Mouse (Mus musculus): ENCODE data around the gene Zfp286.

Zfp286 gene

DNA sequence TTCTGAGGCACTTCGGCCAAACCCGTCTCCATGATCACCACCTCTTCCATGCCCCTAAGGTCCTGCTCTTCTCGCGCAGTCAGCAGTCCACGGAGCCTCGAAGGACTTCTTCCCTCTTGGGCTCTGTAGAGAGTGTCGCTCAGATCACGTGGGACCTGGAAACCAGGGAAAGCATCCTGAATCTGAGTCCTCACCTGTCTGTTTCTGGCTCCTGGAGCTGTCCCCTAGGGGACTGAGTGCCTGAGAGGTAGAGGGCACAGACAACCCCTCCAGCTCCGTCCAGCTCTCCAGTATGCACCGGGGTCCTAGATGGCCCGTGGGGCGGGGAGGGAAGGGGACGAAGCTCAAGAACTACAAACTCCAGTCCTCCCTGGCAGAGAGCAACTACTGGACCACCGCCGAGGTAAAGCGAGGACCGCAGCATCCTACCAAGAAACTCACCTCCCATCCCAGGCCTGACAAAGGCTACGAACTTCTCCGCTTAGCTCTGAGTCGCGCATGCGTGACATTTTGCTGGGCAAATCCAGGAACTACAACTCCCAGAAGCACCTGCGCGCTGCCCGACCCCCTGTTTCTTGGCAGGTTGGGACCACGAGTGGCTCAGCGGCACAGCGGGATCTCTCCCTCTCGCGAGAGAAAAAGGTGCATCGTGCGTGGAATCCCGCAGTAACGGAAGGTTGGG, at the start of gene Zfp286:
Gene Zfp286 (minus strand): TSS at position 528 of the 682 bp plus-strand sequence.
- CTCF ChIA-PET = no interaction called here

DNA sequence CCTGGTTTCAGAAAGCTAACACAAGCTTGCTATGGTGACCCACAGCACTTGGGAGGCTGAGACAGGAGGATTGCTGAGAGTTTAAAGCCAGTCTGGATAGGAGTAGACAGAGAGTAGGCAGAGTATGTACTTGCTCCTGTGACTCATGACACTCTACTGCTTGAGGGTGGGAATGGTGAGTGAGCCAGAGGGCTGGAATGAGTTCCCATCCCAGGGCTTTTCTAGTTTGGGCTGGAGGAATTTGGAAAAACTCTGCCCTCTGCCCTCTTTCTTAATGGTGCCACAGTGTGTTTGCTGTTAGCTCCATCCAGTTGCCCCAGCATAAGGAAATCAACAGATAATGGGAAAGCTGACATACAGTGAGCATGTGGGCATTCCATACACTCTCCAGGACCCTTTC, 42.6 kb upstream of the Zfp286 start:
- CTCF ChIA-PET = no interaction called here

DNA sequence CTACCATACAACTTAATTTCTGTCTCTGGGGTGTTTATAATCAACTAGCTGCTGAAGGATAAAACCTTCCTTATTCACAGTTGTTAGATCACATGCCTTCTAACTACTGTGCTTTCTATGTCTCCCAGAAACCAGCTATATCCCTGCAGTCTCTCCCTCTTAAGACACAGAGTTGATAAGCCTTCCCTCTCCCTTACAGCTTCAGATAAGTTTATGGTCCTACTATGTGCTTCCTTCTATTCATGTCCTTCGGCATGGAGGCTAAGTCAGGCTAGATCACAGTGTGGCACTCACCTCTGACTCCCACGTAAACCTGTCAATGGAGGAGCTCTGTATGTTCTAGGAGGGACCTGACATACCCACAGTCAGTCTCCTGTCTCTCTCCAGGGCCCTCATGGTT, 41.1 kb upstream of the Zfp286 start:
- CTCF ChIA-PET = no interaction called here

DNA sequence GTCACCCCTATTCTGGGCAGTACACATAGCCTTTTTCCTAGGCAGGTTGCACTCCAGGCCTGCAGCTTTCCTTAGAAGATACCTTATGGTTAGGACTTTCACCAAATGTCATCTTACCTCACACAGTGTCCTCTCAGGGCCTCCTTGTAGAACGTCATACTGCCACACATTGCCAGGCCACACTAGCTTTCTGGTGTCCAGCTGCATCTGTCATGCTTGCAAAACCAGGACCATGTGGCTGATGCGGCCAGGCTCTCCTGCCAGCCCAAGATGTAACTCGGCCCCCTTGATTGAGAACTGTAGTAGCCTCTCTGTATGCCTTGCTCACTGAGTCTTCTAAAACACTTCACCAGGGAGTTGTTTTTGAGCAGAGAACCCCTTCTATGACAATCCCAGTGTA, 38.6 kb upstream of the Zfp286 start:
- CTCF ChIA-PET = no interaction called here

DNA sequence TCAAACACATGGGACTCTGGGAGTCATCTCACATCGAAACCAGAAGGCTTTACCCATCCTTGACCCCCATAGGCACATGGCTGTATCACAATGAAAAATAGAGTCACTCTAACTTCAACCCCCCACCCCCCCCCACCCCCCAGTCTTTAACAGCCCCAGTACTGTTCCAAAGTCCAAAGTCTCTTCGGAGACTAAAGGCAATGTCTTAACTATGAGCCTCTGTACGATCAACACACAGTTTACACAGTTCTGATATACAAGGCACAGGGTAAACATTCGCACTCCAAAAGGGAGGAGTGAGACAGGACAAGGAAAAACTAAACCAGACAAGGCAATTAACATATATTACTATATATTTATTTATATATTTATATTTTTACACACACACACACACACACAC, 37.9 kb upstream of the Zfp286 start:
- CTCF ChIA-PET = no interaction called here

DNA sequence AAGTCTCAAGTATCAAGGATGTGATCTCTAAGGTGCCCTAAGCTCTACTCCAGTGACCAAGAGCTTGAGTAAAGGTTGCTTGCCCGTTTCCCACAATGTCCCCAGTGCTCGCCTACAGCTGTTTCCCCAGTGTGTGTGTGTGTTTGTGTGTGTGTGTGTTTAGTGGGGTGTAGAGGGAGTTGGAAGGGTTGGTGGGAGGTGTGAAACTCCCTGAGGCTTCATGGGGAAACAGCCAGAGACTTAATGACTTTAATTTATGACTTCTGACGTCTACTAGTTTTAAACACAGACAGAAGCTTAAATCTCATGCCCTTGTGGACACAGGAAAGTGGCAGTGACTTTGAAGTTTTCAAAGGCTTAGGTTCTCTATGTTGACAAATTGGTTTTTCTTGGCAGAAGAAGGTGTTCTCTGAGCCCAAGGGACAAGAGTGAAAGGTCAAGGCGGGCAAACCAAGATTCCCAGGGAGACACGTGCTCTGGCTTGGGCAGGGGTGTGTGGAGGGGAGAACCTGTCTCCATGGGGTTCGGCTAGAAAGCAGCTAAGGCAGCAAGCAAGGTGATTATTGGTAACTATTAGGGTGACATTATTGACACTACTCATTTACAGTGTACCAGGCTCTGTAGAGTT, 37.0 kb upstream of the Zfp286 start:
- CTCF ChIA-PET = no interaction called here

DNA sequence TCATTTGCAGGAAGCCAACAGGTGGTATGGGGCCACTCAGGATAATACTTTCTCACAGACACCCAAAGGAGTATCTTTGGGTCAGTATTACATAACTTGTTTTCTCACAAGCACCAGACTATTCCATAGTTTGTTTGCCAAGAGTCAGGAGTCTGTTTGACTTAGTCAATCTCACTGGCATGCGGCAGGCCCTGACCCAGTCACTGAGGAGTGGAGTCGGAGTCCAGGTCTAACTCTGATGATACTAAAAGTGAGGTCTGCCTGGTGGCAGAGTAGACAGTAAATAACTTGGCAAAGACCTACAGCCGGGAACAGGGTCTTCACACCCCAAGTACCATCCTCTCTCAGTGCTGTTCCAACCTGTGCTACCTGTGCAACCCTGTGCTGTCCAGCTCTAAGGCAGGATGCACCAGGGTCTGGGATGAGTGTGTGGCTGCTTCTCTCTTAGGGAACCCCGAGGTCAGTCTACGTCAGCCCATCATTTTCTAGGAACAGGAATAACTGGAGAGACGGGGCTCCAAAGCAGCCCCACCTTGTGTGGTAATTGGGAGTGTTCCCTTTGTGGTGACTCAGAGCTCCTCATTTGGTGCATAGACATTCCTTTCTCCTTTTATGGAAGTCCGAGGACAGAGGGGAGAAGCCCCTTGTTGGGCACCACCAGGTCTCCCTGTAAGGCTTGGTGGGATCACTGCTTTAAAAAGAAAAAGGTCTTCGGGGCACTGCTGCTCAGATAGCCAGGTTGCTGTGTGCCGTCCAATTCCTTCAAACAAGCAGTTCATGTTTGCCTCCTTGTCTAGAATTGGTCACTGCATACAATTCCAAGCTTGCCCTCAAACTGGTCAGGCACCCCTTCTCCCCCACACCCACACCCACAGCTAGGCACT, 36.2 kb upstream of the Zfp286 start:
- CTCF ChIA-PET = no interaction called here

DNA sequence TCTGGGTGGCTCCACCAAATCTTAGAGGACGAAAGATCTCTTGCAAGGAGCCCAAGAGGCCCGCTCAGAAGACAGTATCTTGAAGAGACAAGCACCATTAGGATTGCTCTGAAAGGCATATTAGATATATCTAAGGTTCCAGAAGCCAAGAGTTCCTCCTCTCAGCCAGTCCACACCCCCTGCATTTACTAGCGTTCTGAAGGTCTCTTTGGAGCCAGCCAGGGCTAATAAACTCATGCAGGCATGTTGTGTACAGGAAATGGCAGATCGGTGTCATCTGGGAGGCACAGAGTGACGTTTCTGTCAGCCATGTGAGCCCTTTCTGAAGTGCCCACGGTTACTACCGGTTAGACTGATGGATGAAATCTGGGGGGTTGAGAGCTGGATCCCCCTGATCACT, 34.9 kb upstream of the Zfp286 start:
- CTCF ChIA-PET = no interaction called here

DNA sequence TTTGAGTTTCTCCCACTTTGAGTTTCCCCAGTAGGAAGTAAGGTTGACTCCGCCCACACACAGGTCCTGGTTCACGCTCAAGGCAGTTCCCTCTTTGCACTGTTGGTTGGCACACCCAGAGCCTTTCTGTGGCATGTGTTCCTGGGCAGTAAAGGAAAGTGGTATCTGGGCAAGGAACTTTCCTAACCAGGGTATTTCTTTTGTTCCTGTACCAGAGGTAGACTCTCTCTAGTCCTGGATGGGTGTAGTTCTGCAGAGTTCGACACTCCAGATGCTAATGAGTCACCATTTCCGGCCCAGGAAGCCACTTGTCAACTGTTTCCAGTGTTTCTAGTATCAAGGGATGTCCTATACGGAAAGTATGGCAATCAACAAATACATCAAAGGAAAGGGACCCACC, 32.6 kb upstream of the Zfp286 start:
- CTCF ChIA-PET = no interaction called here

DNA sequence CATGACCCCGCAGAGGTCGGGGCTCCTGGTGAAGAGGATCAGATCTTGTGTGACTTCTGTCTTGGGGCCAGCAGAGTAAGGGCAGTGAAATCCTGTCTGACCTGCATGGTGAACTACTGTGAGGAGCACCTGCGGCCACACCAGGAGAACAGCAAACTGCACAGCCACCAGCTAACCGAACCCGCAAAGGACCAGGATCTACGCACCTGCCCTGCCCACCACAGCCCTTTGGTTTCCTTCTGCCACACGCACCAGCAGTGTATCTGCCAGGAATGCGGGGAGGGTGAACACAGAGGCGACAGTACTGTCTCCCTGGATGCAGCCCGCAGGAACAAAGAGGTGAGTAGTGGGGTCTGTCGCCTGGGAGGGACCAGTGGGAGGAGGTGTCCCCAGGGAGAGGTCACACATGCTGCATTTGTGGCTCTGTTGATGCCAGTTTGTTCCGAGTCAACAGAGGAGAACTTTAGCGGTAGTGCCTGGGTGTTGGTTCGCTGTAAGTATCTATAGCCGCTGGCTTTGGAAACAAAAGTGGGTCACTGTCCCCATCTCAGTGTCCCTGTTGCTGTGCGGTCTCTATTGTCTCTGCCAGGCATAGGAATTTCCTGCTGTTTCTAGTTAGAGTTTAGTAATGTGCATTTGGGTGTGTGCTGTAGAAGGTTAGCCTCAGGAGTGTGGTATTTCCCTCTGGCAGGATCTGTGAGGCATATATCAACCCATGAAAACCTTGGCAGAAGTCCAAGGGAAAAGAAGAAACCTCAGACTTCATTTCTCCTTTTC, 31.6 kb upstream of the Zfp286 start:
- CTCF ChIA-PET = no interaction called here

DNA sequence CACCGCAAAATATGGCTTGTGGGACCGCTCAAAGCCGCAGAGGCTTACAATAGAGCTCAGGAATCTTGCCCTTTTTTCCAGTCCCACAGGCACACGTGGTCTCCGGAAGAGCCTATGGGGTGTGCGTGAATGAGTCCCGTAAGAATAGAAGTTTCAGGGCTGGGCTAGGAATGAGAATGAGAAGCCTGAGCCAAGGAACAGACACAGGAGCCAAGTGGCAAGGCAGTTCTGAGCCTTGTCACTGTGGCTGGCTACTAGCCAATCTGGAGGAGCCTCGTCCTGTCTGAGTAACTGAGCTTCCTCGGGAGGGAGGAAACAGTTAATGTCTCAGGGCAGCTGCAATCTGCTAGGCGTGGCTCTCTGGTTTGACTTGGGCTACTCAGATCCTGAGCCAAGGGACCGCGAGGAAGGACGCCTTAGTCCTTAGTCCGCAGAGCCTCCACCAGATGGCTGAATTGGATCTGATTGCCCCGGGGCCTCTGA, 30.8 kb upstream of the Zfp286 start, which contains the start of gene Trim16:
Gene Trim16 (plus strand): TSS at position 173 of the 483 bp plus-strand sequence.
- CTCF ChIA-PET = no interaction called here

DNA sequence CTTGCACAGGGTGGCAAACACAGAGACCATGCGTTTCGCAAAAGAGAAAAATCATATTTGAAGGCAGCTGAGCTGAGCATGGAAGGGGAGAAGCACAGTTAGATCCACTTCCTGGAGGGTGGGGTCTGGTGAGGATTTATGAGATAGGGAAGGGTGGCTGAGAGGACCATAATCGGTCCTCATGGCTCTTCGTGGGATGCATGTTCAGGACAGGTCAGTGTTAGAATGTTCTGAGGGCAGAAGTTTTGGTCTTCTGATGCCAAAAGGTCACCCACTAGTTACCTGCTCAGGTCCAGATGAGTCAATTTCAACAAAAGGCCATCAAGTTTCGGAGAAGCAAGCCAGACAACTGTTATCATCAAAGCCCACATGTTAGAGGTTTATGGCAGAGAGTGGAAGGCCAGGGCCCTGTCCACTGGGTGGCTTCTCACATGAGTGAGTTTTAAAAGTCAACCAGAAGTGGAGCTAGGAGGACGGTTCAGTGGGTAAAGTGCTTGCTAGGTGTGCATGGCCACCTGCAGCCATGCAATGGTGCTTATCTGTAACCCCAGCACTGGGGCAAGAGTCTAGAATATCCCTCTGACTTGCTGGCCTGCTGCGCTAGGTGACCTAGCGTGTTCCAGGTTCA, 29.9 kb upstream of the Zfp286 start:
- CTCF ChIA-PET = no interaction called here

DNA sequence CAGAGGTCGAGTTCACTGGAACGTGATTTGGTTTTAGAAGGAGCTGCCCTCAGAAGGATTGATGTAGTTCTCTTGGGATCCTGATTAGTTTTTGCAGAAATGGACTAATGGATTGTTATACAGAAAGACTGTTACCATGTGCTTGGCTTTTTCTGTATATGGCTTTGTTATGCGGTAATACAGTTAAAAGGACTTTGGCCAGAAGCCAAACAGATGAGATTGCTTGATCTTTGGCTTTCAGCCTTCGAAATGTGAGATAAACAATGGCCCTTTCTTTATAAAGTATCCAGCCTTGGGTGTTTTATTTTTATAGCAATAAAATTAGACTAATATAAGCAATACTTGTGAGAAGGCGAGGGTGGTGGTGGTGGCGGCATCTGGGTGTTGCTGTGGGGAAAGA, 27.3 kb upstream of the Zfp286 start:
- CTCF ChIA-PET = no interaction called here

DNA sequence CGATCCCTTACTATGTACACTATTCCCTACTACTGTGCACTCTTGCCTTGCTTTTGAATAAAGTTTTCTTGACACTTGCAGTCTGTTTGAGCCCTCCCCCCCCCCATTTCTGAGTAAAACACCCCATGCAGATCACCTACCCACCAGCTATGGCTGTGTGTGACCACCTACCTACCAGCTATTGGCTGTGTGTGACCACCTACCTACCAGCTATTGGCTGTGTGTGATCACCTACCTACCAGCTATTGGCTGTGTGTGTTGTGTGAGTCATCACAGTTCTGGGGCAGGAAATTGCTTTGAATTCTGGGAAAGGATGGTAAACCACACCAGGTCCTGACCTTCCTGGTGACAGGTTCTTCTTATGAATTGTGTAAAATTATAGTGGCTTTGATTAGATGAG, 26.2 kb upstream of the Zfp286 start:
- CTCF ChIA-PET = no interaction called here

DNA sequence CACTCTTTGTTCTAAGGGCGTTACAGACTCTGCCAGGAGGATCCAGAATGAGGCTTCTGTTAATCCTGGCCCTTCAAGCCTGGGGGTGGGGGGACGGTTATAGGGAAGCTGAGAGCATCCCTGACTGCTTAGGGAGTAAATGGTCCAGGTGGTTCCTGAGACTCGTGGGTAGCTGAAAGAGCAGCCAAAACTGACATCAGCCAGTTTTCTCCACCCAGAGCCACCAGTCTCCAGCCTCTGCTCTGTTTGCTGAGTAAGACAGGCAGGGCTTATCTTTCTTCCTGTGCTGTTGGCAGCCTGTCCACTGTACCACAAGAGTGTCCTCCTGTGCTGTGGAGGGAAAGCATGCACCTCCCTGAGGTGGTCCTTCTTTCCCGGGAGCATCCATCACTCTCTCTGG, 25.4 kb upstream of the Zfp286 start:
- CTCF ChIA-PET = no interaction called here

DNA sequence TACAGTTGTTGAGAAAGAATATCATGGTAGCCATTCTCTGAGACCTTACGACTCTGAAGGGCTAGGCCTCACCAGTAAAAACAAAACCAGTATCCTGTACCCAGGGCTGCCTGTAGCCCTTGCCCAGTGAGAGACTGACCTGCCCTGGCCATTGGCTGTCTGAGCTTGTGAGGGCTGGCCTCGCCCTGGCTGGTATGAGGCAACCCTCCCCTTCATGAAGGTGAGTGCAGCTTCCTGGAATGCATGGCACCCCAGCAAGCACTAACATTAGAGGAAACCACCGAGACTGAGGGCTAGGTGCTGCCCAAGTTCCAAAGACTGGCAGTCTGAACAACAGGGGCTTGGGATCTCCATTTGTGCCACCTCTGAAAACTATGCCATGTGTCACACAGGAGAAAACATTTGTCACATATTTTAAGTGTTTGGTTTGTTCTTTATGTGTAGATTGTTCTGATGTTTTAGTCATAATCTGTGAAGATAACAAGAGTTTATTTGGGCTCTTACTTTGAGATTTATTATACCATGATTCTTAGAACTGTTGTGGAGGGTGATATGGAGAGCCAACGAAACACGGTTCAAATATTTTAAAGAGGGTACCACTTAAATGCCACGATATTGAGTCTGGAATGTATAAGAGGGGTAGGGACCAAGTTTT, 24.8 kb upstream of the Zfp286 start:
- CTCF ChIA-PET = no interaction called here

DNA sequence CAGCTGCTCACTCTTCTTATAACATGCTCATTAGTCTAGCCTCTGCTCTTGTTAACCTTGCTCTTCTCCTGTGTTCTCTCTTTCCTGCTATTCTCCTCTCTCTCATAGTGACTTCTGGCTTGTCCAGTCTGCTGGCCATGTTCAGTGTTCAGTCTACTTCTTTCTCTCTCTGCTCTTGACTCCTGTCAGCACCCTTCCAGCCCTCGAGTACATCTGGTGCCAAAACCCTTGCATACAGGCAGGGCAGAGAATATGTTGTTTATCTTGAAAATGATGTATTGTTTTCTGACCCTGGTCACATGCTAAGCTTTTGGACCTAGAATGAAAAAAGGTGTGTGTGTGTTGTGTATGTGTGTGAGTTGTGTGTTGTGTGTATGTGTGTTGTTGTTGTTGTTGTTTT, 24.2 kb upstream of the Zfp286 start:
- CTCF ChIA-PET = no interaction called here

DNA sequence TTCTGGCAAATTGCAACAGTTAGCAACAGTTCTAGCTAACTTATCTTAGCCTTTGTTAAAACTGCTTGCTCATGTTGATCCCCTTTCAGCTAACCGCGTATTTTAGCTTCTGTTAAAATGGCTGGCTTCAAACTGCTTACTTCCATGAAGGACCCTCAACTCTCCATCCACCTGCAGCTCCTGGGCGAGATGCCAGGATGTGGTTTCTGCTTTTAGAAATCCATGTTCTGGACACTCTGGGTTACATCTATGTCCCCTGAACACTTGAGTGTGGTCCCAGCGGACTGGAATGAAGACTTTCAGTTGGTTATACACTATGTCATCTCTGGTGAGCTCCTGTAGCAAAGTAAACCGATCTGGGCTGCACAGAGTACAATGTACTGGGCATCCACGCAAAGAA, 23.0 kb upstream of the Zfp286 start:
- CTCF ChIA-PET = no interaction called here

DNA sequence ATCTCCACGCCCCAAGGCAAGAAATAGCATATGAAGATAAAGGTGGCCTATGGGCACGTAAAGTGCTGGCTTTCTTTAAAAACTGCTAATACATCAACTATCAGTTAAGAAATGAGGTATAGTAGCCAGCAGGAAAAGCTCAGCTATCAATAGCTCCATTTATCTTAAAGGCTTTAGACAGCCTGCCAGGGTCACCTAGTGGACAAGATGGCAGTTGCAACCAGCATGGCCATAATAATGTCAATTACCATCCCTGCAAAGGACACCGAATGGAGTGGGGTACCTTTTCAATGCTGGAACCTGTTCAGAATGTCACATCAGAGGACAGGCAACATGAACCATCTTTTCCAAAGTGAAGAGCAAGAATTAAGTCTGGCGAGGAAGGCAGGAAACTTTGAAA, 19.9 kb upstream of the Zfp286 start:
- CTCF ChIA-PET = no interaction called here

DNA sequence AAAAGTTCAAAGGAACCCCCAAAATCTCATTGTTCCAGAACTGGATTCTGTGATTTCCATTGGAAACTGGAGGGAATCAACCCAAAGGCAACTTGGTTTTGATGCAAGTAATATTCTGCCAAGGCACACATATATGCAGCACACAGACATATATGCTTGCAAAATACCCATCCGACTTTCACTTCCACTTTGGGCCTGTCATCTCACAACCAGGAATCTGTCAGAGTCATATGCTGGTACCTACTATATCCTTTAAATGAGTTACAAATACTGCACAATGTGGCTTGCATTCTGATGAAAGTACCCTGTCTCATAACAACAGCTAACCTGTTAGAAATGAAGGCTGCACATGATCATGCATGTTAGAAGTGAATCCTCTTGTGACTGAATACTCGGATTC, 18.7 kb upstream of the Zfp286 start:
- CTCF ChIA-PET = no interaction called here

DNA sequence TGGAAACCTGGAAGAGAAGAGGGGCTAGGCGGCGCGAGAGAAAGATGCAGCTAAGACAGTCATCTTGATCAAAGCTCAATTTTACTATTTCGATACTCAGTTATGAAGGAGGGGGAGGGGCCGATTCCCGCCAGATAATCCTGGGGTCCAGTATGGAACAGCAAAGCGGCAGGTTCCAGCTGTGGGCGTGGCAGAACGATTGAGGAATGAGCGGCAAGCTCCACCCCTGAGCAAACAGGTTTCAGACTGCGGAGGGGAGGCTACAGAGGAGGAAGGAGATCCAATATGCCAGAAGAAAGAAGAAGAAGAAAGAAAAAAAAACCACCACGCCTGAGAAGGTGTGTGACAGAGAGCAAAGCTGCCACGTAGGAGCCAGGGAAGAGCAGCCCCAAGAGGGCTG, 14.9 kb upstream of the Zfp286 start:
- CTCF ChIA-PET = no interaction called here

DNA sequence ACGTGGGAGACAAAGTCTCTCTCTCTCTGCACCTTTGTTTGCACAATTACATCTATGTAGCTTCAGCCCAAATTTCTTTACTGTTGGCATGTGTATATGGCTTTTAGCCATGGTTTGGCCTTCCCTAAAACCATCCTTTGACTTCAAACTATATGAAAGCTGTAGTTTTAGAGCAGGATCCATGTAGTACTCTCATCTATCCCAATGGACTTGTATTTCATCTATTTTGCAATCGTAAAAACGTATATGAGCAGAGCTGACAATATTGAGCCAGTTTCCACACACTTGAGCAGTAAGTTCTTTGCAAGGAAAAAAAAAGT, 315 bp upstream of the Zfp286 start:
- CTCF ChIA-PET = no interaction called here

Measured in spleen, embryonic (tissue).